Mouse (Mus musculus) urinary bladder, adult 2 months (tissue): ENCODE data around the gene Kif5c. TPM values are rescaled to one million over a fixed set of nuclear protein-coding genes. Genes with fewer than 3 reads are reported as not detected.

Source experiments
- DNase-seq: peaks from one replicate; pipeline ENCODE4 v3.0.0; 2022; ENCODE audit warnings: low spot score
- polyA plus RNA-seq: library from polyadenylated mRNA; depleted of rRNA; stranded (reverse); fragments of >200 nt; gene quantifications from 2 replicates; pipeline ENCODE4 v1.2.3, GENCODE M21; 2012

Kif5c gene
- polyA plus RNA-seq, 1 experiment = 2.7 TPM

DNA sequence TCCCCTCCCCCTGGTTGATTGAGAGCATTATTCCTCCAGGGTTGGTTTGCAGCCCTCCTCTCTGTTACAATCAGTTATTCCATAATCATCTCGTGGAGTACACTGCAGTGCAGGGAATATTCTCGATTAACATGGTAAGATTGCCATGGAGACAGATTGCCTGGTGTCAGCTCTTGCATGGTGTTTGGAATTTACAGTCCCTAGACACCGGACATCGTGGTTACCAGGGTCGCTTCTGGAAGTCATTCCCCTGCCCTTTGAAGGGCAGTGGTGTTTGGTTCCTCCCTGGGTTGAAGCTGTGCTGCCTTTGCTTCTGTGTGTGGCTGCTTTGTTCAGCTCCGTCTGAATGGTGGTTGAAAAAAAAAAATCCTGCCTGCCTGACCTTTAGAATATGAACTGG is 100.8 kb downstream of the Kif5c start:
- DNase-seq = no peak

DNA sequence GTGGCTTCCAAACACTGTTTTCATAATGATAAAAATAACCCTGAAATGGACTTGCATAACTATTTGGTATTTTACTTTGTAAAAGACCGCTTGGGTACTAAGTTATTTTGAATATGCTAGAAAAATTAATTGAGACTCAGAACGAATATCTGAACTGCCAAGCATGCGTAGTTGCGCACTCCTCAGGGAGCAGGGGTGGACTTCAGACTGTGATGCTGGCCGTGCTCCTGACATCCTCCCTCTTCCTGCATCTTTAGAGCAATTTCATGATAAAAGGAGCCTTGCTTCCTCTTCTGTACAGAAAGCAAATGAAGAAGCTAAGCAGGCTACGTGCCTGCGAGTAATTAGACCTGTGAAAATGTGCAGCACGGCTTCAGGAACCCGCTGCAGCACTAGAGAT is 101.2 kb downstream of the Kif5c start:
- DNase-seq = no peak

DNA sequence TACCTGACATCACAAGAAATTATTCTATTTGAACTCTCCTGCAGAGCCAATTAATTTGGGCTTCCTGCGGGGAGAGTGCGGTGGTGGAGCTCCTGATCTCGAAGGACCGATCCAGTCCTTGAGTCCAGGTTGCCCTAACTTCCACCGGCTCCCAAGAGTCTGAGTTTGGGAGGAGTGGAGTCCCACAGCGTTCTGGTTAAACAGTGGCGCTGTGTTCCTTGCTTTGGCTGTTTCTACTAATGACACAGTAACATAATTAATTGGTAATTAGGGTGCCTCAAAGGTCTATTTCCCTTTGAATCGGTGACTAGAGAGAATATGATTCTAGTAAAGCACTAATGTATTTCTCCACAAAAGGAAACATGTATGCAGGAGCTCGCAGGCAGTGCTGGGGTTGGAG is 103.2 kb downstream of the Kif5c start:
- DNase-seq = no peak

DNA sequence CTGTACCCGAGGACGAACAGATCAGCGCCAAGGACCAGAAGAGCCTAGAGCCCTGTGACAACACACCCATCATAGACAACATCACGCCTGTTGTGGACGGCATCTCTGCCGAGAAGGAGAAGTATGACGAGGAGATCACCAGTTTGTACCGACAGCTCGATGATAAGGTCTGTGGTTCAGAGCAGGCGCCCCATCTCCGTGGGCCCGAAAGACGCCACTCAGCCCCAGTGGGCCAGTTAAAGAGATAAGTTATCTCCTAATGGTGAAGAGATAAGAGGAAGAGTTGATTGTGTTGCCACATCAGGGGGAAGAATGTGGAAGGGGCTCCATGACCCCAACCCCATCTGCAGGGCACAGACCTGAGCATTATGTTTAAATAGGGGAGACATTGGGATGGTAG is 103.9 kb downstream of the Kif5c start:
- no peak for DNase-seq

DNA sequence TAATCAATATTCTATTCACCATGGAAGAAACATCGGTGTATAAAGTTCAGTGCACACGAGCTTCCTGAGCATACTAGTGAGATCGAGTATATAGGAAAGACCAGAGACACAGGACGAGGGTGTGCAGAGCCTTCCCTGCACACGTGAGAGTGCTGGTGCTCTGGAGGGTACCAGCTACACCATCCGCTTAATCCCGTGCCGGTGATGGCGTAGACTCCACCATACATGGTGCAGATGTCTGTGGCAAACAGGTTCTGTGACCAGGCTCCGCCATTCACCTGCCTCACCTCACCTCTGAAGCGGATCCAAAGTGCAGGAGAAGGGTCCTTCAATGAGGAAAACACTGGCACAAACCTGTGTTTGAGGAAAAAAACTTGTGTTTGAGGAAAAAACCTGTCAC is 107.6 kb downstream of the Kif5c start:
- DNase-seq = no peak

DNA sequence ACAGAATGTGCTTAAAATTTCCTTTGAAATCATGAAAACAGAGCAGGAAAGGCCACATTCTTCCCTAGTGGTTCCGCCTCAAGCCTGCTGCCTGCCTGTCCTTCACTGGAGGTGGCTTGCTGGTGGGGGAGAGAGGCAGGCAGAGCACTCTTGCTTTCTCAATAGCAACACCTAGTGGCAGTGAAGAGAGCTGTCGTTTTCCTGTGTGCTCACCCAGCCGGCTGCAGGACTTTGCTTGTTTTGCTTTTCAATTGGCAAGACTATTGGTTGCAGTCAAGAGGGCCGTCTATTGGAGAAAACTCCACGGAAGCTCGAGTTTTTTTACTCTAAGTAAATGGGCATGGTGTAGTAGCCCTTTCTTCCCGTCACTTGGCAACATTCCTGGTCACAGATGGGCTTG is 108.1 kb downstream of the Kif5c start:
- no peak for DNase-seq

DNA sequence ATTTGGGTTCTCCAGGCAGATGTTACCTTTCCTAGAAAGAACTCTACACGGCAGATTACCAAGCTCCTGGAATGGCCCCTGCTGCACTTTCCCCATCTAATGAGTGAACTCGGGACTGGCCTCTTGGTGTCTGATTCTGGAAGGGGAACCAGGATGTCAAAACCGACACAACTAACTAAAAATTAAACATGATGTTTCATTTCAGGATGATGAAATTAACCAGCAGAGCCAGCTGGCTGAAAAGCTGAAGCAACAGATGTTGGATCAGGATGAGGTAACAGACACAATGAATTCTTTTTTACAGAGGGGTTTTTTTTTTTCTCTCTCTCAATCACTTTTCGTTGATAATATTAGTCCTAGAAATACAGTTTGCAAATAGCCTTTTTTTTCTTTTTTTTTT is 108.6 kb downstream of the Kif5c start:
- no peak for DNase-seq

DNA sequence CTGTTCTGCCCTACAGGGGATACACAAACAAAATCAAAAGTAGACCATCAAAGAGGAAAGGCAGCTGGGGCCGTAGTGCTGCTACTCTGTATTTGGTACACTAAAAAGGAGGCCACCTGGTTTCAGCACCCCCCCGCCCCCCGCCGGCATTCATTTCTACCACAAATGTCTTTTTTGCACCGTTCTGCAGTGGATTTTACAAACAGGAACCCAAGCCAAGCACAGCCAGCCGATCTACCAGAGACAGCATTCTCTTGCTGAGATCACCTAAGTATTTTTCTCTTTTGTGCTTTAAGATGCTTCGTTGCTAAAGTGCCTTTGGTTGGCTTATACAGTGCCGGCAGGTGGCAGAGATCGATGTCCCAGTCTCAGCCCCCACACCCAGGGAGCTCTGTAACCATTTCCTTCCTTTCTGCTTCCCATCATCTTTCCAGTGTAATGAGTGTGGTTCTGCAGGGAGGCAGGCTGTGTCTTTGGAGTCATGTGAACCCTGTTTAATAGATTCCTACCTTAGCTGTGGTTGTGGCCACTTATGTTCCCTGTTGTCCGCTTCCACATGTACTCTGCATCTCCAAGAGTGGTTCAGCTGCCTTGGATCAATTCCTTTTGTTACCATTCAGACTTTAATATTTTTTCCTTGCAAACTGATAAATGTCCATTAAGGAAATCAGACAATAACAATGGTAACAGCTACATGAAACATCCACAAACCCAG is 110.0 kb downstream of the Kif5c start:
- DNase-seq = no peak

DNA sequence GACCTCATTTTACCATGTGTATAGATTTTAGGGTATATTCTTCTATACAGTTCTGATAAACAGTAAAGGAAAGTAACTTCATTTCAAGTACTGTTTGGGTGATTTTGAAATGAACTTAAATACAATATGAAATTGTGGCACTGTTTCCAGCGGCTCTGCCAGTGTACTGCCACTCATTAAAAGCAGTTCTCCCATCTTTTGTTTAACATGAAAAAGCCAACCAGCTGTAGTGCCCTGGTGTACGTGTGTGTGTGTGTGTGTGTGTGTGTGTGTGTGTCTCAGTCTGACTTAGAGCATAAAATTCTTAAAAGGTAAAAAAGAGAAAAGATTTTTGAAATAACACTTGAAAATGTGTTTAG is 110.5 kb downstream of the Kif5c start:
- DNase-seq = no peak

DNA sequence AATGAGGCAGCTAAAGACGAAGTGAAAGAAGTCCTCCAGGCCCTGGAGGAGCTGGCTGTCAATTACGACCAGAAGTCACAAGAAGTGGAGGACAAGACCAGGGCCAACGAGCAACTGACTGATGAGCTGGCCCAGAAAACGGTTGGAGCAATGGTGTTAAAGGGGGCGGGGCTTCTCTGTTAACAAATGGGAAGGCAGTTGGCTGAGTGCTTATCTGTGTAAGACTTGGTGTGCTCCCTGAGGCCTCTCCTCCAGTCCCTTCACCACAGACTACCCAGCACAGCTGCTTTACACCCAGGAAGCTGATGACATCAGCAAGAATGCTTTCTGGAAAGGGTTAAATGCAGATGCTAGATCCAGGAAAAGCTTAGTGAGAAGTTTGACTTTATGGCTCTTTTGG is 111.1 kb downstream of the Kif5c start:
- DNase-seq = no peak

DNA sequence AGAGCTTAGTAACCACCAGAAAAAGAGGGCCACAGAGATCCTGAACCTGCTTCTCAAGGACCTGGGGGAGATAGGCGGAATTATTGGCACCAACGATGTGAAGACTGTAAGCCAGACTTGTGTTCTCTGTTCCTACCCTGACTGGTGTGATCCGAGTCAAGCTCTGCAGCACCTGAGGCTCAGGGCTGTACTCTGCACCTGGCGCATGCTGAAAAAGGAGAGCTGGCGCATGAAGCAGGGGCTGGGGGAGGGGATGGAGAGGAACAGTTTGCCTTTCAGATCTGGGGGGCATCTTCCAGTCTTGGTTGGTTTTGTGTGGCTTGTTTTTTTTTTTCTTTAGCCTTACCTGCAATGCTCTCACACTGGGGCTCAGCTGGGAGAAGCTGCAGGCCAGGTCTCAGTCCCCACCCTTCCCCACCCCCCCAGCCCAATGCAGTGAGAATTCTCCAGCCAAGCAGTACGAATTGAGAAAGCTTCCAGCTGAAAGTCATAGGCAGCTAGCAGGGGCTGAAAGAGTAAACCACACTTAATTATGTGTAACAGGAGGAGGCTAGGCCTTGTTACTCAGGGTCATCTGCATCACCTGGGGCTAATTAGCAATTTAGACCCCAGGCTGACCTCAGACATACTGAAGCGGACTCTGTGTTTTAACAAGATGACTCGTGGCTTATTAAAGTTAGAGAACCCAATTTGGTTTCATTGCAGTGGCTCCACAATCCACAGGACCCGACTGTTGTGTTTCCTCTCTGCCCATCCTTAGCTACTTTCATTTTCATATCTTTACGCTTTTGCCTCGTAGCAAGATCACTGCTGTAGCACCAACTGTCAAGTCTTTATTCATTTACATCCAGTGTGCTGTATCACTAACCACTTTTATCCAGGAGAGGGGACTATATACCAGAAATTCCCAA is 113.9 kb downstream of the Kif5c start:
- DNase-seq = no peak

DNA sequence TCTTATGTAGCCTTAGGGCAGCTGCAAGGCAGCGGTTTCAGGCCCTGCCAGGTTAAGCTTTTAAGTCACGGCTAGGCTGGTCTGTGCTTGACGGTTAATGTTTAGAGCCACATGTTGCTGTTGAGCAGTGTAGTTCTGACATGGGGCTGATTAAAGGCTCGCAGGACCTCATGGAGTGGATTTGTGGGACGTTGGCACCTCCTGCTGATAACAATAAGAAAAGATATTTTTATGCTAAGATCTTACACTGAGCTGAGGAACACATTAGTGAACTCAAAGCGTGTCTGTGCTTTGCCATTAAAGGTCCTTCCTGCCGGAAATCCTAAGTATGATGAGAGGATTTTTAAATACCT is 114.5 kb downstream of the Kif5c start:
- DNase-seq = no peak

DNA sequence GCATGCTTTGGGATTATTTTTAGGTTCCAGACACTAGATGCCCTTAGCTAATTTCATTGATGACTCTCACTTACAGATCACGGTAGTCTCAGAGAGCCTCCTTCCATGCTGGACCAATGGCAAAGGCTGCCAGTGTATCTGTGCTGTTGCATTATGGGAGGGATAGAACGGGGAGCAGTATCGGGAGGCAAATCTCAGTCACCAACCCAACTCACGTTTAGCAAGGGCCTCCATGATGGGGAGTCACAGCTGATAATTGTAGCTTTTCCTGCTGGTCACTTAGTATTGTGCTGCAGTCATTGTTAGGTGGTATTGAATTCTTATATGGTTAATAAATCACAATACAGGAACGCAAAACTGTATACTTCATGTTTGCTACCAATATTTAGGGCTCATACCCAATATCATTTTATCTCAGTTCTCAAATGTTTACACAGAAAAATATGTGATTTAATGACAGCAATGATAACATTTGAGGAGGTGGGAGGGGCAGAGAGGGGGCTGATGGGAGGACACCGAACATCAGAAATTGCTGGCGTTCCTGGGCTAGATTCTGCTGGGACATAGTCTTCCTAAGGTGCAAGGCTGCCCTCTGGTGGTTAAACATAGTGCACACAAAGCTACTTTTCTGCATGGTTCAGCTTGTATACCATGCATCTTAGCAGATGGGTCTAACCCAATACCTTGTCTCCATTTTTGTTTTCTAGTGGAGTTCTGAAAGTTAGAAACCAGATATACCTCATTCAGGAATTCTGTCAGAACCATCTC is 115.1 kb downstream of the Kif5c start:
- no peak for DNase-seq

DNA sequence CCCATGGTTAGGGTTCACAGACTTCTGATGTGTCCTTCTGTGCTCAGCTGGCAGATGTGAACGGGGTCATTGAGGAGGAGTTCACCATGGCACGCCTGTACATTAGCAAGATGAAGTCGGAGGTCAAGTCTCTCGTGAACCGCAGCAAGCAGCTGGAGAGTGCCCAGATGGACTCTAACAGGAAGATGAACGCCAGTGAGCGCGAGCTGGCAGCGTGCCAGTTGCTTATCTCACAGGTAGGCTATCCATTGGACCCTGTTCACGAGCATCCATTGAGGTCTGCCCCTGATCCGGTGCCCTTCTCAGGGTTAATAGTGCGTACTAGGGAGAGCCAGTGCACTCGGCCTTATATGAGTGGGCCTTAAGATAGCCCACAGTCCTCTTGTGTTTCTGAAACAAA is 116.3 kb downstream of the Kif5c start:
- DNase-seq = no peak

DNA sequence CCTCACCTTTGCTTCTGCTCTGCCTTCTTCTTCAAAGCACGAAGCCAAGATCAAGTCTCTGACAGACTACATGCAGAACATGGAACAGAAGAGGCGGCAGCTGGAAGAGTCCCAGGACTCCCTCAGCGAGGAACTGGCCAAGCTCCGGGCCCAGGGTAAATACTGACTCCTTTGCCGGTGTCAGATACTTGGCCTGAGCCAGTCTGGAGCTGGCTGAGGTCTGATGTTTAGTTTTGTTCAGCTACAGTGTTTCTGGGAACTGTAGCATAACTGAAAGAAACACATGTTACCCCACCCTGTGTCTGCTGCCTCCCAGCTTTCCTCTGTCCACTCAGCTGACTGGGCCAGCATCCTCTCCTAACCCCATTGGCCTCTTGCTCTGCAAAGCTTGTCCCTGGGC is 119.9 kb downstream of the Kif5c start:
- no peak for DNase-seq

DNA sequence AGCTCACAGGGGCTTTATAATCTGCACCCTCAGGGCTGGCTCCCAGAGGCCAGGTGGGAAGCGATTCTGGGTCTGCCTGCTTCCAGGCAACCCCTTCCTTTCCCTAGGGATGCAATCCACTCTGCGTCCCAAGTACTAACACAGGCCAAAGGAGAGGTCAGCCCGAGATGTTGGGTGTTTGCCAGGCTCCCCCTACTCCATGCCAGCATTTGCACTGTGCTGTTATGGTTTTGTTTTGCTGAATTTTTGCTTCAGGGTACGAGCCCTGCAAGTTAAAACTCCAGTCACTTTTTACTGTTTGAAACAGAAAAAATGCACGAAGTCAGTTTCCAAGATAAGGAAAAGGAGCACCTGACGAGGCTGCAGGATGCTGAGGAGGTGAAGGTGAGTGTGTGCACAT is 121.9 kb downstream of the Kif5c start:
- DNase-seq = no peak

DNA sequence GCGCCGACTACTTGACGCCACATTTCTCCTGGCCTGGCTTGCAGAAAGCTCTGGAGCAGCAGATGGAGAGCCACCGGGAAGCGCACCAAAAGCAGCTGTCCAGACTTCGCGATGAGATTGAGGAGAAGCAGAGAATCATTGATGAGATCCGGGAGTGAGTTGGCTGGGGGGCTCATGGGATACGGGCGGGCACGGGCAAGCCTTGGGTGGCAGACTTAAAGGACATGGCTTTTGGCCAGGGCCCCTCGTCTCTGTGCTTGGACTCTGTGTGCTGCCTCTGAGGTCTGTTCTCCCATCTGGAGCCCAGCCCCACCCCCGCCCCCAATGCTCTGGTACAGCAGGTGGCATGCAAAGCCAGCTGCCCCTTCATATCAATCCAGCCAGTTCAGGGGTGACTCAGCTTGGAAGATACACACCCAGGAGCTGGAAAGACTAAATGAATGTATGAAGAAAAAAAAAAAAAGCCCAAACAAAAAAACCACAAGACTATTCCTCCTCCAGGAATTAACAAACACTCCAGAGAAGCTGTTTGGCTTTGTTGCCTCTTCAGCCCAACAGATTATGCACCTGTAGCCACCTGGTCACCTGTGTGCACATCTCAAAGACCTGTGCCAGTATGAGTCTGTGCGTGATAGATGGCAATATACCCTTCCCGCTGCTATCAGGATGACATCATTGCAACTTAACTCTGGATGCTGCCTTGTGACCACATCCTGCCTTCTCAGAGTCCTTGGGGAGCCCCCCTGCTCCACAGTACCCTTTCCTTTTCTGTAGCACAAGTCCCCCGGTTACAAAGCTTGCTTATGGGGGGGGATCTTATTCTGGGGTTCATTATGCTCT is 123.0 kb downstream of the Kif5c start:
- DNase-seq = no peak

DNA sequence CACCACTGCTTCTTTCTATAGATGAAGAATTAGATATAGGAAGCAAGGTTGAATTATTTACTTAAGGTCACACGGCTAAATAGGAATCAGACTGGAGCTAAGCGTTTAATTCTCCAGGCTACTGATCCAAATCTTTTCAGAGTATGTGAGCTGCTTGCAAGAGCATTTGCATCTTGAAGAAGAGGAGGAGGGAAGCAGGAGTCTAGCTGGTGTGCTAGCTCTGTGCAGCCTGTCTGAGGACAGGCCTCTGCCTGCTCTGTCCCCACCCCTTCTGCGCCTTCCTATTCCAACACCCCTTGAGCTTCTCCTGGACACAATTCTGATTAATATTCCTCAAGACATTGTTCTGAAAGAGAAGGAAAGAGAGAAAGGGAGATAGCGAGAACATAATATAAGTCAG is 123.8 kb downstream of the Kif5c start:
- DNase-seq = no peak

DNA sequence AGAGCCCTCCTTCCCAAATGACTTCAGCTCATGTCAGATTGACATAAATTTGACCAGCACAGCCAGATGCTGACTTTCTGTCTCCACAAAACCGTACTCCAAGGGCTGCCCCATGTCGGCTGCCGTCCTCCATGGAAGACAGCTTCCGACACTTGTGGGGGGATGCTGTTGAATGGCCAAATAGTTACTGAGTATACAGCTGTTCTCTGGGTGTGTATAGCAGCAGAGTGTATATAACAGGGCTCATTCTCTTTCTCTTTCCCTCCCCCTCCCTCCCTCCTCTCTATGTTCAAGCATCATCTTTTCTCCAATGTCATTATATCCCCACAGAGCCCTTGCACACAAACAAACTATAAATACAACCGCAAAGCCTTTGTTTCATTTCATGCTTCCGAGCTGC is 124.7 kb downstream of the Kif5c start:
- no peak for DNase-seq

DNA sequence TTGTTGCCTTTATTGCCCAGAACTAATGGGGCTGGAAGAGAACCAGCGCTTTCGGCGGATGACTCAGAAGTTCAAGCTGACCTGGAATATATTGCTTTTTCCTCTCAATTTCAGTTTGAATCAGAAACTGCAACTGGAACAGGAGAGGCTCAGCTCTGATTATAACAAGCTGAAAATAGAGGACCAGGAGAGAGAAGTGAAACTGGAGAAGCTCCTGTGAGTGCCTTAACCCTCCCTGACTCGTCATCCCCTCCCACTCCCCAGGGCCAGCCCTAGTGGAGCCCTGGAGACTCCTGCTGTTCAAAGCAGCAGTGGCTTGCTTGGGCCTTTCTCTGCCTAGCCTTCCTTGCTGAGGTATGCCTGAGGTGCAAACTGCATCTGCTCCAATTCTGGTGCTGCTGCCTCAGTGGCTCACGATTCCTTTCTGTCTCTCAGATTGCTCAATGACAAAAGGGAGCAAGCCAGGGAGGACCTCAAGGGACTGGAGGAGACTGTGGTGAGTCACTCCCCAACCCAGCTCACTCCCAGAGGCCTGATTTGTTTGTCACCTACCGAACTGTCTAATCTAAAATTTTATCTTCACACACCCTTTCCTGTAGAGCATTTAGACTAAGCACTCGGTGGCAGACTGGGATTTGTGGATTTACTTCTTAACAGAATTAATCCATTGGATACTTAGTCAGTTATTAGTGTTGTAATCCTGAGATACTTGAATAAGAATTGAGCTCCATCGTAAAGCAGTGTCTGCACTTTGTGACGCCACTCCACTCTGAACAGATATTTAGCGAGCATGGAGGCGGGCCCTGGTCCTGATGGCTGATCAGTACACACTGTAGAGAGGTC is 125.4 kb downstream of the Kif5c start:
- DNase-seq = no peak
